Mouse (Mus musculus) E14TG2a.4 (cell line): ENCODE data around the gene Pax7.

ENCODE experiments used
- CTCF ChIP-seq: conservative IDR thresholded peaks from 2 replicates; pipeline ENCODE4 v1.5.1; 2014; ENCODE audit warnings: low read length
- NANOG ChIP-seq: IDR thresholded peaks from 2 replicates; pipeline ENCODE4 v1.6.1; 2014; ENCODE audit warnings: borderline replicate concordance, low read length, mixed read lengths
- POU5F1 ChIP-seq: IDR thresholded peaks from 2 replicates; pipeline ENCODE4 v1.6.1; 2014; ENCODE audit warnings: low read length, borderline replicate concordance

DNA sequence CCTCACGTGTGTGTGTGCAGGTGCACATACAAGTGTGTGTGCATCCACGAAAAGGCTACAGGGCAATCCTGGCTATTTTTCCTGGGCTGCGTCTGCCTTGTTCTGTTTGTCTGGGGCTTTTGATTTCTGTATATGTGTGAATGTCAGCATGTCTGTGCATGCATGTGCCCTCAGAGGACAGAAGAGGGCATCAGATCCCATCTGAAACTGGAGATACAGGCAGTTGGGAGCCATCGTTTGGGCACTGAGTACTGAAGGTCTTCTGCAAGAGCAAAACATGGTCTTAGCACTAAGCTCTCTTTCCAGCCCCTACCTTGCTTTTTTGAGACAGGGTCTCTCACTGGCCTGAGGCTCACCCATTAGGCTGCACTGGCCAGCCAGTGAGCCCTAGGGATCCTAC lies 45.1 kb upstream of the Pax7 start:
- no peak for TF ChIP-seq CTCF
- no peak for TF ChIP-seq POU5F1
- no peak for TF ChIP-seq NANOG
